Mouse (Mus musculus): ENCODE measurements around the gene Aldh9a1. TPM values are rescaled to one million over a fixed set of nuclear protein-coding genes. Genes with fewer than 3 reads are reported as not detected.

Aldh9a1 gene
- polyA plus RNA-seq, 1 experiment = 2.6 TPM

DNA sequence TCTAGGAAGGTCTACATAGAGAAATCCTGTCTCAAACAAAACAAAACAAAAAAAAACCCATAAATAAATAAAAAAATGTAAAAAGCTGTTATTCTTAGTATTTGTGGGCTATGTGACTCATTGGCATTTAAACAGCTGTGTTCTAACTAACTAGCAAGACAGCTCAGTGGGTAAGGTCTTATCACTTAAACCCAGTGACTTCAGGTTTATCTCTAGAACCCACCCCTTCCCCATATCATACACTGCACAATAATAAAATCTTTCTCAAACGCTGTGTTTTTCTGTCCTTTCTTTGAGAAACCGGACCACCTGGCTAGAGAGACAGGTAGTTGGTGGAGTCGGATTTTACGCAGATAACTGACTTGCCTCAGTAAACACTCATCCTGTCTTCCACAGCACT, 18.2 kb downstream of the Aldh9a1 start:
- H3K4me3 ChIP-seq (replicated peaks) = peak overlapping the region; percentile 41
- no peaks in the 10 kb centered on the region for H3K9me3 ChIP-seq (ENCODE audit: control insufficient read depth, low read length)
- H3K27me3 ChIP-seq (ENCODE audit: control insufficient read depth) = no peaks in the 10 kb centered on the region
- H3K36me3 ChIP-seq (ENCODE audit: control insufficient read depth) = peaks cover 100% of the 10 kb centered on the region
- H3K4me1 ChIP-seq (ENCODE audit: control insufficient read depth) = peaks cover 77% of the 10 kb centered on the region
- TF ChIP-seq TAL1 (IDR thresholded peaks at IDR 0.05; ENCODE audit: low read length) (no peak), GATA1 (IDR thresholded peaks at IDR 0.05; ENCODE audit: low read length) (no peak)

DNA sequence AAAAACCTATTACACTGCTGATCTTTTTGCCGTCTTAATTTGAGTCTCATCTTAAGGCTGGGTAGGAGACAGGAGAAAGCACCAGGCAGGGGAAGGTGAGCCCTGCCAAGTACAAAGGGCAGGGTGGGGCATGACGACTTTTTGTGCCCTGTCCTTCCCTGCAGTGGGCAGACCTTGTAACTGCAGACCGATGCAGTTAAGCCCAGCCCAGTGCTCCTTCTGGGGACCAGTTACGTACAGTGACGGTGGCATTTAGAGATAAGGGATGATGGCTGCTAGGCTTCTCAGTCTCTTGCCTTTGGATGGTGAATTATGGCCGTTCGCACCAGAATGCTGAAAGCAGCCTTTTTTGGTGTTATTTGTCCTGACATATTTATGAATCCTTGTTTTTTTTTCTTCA, 18.7 kb downstream of the Aldh9a1 start:
- Histone ChIP-seq H3K4me3 (replicated peaks) (peak overlapping the region; percentile 41), H3K36me3 (ENCODE audit: control insufficient read depth) (peaks cover 100% of the 10 kb centered on the region), H3K27me3 (ENCODE audit: control insufficient read depth) (no peaks in the 10 kb centered on the region), H3K9me3 (ENCODE audit: control insufficient read depth, low read length) (no peaks in the 10 kb centered on the region), H3K4me1 (ENCODE audit: control insufficient read depth) (peaks cover 80% of the 10 kb centered on the region)
- TF ChIP-seq GATA1 (IDR thresholded peaks at IDR 0.05; ENCODE audit: low read length) = peak; percentile 68; the same call in 1 of the 2 replicates
- peak; percentile 41; the same call in 1 of the 3 replicates for TF ChIP-seq TAL1 (IDR thresholded peaks at IDR 0.05; ENCODE audit: low read length)

DNA sequence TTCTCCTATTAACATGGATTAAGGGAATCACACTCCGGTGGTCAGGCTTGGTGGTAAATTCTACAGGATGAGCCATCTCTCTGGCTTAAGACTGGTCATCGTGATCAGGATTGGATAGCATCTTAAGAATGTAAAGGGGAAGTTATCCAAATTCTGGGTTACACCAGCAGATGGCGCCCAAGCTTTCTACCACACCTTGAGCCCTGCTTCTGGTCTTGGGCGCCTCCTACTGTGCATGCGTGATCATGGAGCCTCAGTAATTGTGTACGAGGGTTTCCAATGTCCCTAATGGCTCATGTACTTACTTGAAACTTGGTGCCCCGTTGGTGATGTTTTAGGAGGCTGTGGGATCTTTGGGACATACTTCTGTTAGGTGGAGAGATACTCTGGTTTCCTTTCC, 20.1 kb downstream of the Aldh9a1 start:
- H3K27me3 ChIP-seq (ENCODE audit: control insufficient read depth) = no peaks in the 10 kb centered on the region
- H3K4me1 ChIP-seq (ENCODE audit: control insufficient read depth) = peaks cover 89% of the 10 kb centered on the region
- no peak overlapping the region for H3K4me3 ChIP-seq (replicated peaks)
- peaks cover 100% of the 10 kb centered on the region for H3K36me3 ChIP-seq (ENCODE audit: control insufficient read depth)
- no peaks in the 10 kb centered on the region for H3K9me3 ChIP-seq (ENCODE audit: control insufficient read depth, low read length)
- TF ChIP-seq TAL1 (IDR thresholded peaks at IDR 0.05; ENCODE audit: low read length) (no peak), GATA1 (IDR thresholded peaks at IDR 0.05; ENCODE audit: low read length) (no peak)

DNA sequence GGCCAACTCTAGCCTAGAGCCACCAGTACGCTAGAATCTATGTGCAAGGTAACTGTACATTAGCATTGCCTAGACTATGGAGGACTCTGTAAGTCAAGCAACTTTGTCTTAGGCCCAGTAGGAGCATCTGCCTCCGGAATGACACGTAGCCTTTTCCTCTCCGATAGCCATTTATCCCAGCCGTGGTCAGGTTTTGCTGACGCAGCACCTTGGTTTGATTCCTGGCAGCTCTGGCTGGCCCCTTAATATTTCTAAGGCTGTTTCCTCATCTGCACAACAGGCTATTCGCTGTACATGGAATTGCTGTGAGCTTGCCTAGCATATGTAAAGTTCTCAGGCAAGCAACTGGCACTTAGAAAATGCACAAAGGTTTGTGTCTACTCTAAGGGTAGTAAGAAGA, 22.9 kb downstream of the Aldh9a1 start:
- no peaks in the 10 kb centered on the region for H3K9me3 ChIP-seq (ENCODE audit: control insufficient read depth, low read length)
- no peaks in the 10 kb centered on the region for H3K27me3 ChIP-seq (ENCODE audit: control insufficient read depth)
- no peak overlapping the region for H3K4me3 ChIP-seq (replicated peaks)
- peaks cover 94% of the 10 kb centered on the region for H3K4me1 ChIP-seq (ENCODE audit: control insufficient read depth)
- H3K36me3 ChIP-seq (ENCODE audit: control insufficient read depth) = peaks cover 100% of the 10 kb centered on the region
- TF ChIP-seq TAL1 (IDR thresholded peaks at IDR 0.05; ENCODE audit: low read length) = no peak
- TF ChIP-seq GATA1 (IDR thresholded peaks at IDR 0.05; ENCODE audit: low read length) = no peak

DNA sequence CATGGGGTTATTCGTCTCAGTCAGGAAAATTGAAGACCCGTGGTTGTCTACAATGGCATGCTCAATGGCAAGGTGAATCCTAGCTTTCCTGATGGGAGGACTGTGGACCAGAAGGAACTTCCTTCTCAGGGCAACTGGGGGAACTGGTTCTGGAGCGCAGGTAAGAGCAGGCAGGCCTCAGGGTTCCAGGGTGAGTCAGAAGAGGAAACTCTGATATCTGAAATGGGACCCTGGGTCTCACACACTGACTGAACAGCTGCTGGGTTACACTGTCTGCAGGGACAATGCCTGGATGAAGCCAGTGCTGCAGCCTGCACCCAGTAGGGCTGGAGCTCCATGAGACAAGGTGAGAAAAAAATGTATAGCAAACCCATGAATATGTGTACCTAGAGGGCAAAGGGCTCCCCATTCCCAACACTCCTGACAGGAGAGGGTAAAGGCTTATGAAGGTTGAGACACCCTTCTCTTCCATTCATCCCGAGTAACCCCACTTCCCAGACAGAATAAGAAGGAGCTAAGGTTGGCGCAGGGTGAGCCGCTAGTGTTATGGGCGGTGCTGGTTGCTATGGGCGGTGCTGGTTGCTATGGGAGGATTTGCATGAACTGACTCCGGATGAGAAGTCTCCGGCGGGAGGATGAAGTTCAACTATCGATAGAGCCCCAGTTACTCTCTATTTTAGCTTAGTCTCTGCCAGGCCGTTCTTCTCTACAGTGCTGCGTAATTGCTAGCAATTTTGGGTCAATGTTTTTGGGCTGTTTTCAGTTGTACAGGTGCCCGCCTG, 24.4 kb downstream of the Aldh9a1 start:
- no peak for TF ChIP-seq GATA1 (IDR thresholded peaks at IDR 0.05; ENCODE audit: low read length)
- no peak for TF ChIP-seq TAL1 (IDR thresholded peaks at IDR 0.05; ENCODE audit: low read length)
- peaks cover 100% of the 10 kb centered on the region for H3K36me3 ChIP-seq (ENCODE audit: control insufficient read depth)
- no peaks in the 10 kb centered on the region for H3K27me3 ChIP-seq (ENCODE audit: control insufficient read depth)
- peaks cover 94% of the 10 kb centered on the region for H3K4me1 ChIP-seq (ENCODE audit: control insufficient read depth)
- H3K9me3 ChIP-seq (ENCODE audit: control insufficient read depth, low read length) = no peaks in the 10 kb centered on the region
- H3K4me3 ChIP-seq (replicated peaks) = peak overlapping the region; percentile 46

DNA sequence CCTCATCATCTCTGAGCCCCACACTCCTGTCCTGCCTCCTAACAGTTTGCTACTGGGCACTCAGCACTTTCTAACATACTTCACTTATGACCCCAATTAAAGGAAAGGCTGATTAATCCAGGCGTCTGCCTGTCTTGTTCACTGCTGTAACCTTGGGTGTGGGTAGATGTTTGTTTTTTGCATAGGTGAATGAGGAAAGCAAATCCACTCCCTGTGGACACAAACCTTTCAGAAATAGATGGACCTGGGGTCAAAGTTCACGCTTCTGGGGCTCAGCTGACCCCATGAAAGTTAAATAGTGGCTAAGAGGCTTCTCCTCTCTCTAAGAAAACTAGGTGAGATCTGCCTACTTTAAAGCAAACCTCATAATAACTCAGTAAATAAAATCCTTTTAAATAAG, 25.2 kb downstream of the Aldh9a1 start:
- Histone ChIP-seq H3K4me3 (replicated peaks) (peak overlapping the region; percentile 46), H3K4me1 (ENCODE audit: control insufficient read depth) (peaks cover 93% of the 10 kb centered on the region), H3K27me3 (ENCODE audit: control insufficient read depth) (no peaks in the 10 kb centered on the region), H3K9me3 (ENCODE audit: control insufficient read depth, low read length) (no peaks in the 10 kb centered on the region), H3K36me3 (ENCODE audit: control insufficient read depth) (peaks cover 100% of the 10 kb centered on the region)
- TF ChIP-seq TAL1 (IDR thresholded peaks at IDR 0.05; ENCODE audit: low read length) (no peak), GATA1 (IDR thresholded peaks at IDR 0.05; ENCODE audit: low read length) (no peak)

DNA sequence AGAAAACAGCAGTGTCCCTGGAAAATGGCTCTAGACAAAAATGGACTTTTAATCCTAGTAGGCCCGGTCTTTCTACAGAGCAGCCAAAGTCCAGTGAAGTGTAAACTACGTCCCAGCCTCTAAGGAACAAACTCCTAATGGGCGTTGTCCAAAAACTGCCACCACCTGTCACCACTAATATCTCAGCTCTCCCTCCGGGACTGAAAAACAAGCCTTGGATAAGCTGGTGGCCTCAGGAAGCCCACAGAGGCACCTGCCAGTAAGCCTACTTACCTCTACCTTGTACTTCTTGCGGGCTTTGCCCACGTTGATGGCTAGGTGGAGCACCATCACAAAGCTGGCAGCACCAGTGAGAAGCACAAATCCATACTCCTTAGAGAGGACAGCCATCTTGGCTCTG, 28.2 kb downstream of the Aldh9a1 start:
- H3K36me3 ChIP-seq (ENCODE audit: control insufficient read depth) = peaks cover 100% of the 10 kb centered on the region
- no peak overlapping the region for H3K4me3 ChIP-seq (replicated peaks)
- H3K4me1 ChIP-seq (ENCODE audit: control insufficient read depth) = peaks cover 95% of the 10 kb centered on the region
- no peaks in the 10 kb centered on the region for H3K27me3 ChIP-seq (ENCODE audit: control insufficient read depth)
- no peaks in the 10 kb centered on the region for H3K9me3 ChIP-seq (ENCODE audit: control insufficient read depth, low read length)
- TF ChIP-seq GATA1 (IDR thresholded peaks at IDR 0.05; ENCODE audit: low read length) = no peak
- TF ChIP-seq TAL1 (IDR thresholded peaks at IDR 0.05; ENCODE audit: low read length) = no peak

DNA sequence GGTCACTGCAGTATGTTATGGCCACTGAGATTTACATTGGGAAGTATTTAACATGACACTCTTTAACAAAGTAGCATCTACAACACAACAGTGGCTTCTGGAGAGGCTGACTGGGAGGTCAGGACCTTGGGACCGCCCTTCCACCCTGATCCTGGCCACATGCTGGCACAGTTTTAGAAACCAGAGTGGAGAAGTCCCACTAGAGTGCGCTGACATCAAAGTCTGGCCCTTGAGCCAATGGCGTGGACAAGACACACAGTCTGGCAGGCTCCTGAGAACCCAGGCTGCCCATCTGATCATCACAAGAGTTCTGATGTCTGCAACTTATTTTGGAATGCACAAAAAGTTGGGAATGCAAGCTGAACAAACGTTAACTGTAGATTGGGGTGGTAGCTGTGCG, 30.0 kb downstream of the Aldh9a1 start:
- Histone ChIP-seq H3K27me3 (ENCODE audit: control insufficient read depth) (no peaks in the 10 kb centered on the region), H3K9me3 (ENCODE audit: control insufficient read depth, low read length) (no peaks in the 10 kb centered on the region), H3K36me3 (ENCODE audit: control insufficient read depth) (peaks cover 97% of the 10 kb centered on the region), H3K4me1 (ENCODE audit: control insufficient read depth) (peaks cover 97% of the 10 kb centered on the region), H3K4me3 (replicated peaks) (no peak overlapping the region)
- no peak for TF ChIP-seq GATA1 (IDR thresholded peaks at IDR 0.05; ENCODE audit: low read length)
- TF ChIP-seq TAL1 (IDR thresholded peaks at IDR 0.05; ENCODE audit: low read length) = no peak

DNA sequence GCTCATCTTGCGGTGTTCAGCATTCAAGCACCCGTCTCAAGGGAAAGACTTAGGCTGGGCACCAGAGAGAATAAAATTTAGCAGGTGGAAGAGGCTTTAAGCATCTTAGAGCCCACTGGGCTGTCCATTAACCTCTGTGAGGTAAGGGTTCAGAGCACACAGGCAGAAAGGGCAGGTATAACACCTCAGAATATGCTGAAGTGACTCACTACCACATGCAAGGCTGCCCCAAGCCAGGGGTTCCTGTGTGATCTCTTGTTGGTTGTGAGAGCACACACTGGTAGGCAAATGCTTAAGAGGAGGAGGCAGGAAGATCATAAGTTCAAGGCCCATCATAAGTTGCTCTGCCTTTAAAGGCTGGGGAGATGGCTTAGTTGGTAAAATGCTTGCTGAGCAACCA, 30.4 kb downstream of the Aldh9a1 start:
- no peaks in the 10 kb centered on the region for H3K27me3 ChIP-seq (ENCODE audit: control insufficient read depth)
- H3K4me3 ChIP-seq (replicated peaks) = no peak overlapping the region
- TF ChIP-seq GATA1 (IDR thresholded peaks at IDR 0.05; ENCODE audit: low read length) = no peak
- TF ChIP-seq TAL1 (IDR thresholded peaks at IDR 0.05; ENCODE audit: low read length) = no peak
- H3K9me3 ChIP-seq (ENCODE audit: control insufficient read depth, low read length) = no peaks in the 10 kb centered on the region
- peaks cover 97% of the 10 kb centered on the region for H3K36me3 ChIP-seq (ENCODE audit: control insufficient read depth)
- peaks cover 97% of the 10 kb centered on the region for H3K4me1 ChIP-seq (ENCODE audit: control insufficient read depth)
